Mouse (Mus musculus) megakaryocyte-erythroid progenitor cell, adult 5-6 weeks (primary cell): ENCODE data around the gene Gm7358. TPM values are rescaled to one million over a fixed set of nuclear protein-coding genes. Genes with fewer than 3 reads are reported as not detected.
"Not testable (repeated sequence)": the region's sequence is repeated elsewhere in the genome, so short reads cannot be mapped to it uniquely, and the experiment has no call there.

Experiments
- ATAC-seq: replicated peaks from 2 replicates; pipeline ENCODE4 v1.8.0; 2016; ENCODE audit warnings: mild to moderate bottlenecking, inconsistent platforms; ENCODE audit not compliant: severe bottlenecking, poor library complexity, low FRiP score, low TSS enrichment
- total RNA-seq, 2 experiments: library from RNA; stranded (forward) in 1 of 2; stranded (reverse) in 1 of 2; fragments of 200-1000, 215-1000 nt in 1 of 2; fragments of >200 nt in 1 of 2; fragmentation: Nextera tagmentation in 1 of 2; gene quantifications; 2 replicates each; pipeline ENCODE4 v1.2.3; 2014 to 2017

Gene Gm7358
- total RNA-seq (2014; fragmentation: Nextera tagmentation) (not detected in 2 replicates), total RNA-seq (2017) (not detected in 2 replicates)

GRCm38 (mm10) chr17:14059431-14059830, at the start of gene Gm7358:
Gene Gm7358 (minus strand): TSS chr17:14059531.
- ATAC-seq, result not testable (repeated sequence)

GRCm38 (mm10) chr17:14103018-14103417, 43.7 kb upstream of the Gm7358 start:
- not testable (repeated sequence) for ATAC-seq

DNA sequence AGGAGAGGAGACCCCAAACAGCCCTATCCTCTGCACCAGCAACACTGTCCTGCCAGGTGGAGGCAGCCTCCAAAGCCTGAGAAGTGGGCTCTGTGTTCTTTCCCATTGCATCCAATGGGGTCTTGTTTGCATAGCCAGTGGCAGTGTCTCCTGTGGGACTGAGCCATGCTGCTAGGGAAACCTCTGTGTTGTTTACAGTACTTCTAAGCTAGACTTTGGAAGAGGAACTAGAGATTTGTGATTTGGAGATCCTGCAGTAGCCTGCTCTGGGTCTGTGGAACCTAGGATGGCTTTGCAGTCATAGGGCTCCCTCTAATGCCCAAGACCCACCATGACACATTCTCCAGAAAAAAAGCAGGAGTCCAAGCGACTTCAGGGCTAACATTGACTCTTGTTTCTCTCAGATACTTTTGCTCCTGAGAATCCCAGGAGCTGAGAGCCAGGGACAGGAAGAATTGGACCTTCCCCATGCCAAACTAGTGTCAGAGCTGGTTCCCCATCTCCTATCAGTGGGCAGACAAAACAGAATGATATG, 42.2 kb upstream of the Gm7358 start:
- not testable (repeated sequence) for ATAC-seq

GRCm38 (mm10) chr17:14099886-14100285, 40.6 kb upstream of the Gm7358 start:
- not testable (repeated sequence) for ATAC-seq

- ATAC-seq, result not testable (repeated sequence)
Measured at GRCm38 (mm10) chr17:14094165-14094564, 34.8 kb upstream of the Gm7358 start.

- ATAC-seq, result not testable (repeated sequence)
Measured at GRCm38 (mm10) chr17:14086629-14087028, 27.3 kb upstream of the Gm7358 start.

GRCm38 (mm10) chr17:14041880-14042279, 17.5 kb downstream of the Gm7358 start:
- not testable (repeated sequence) for ATAC-seq

DNA sequence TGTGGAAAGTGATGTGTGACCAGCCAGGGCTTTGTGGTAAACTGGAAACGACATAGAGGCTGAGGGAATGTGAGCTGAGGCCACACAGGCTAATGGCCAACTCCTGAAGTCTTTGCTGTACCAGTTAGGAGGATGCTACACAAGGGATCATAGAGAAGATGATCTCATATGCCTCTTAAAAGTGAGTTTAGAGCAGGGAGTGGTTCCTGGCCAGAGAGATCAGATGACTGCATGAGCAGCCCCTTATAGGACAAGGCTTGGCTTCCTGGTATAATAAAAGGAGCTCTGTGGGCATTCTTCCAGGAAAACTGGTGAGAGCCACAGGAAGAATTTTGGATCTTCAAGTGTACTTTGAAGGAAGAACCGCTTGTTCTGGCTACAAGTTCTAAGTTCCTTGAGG, 22.3 kb downstream of the Gm7358 start:
- not testable (repeated sequence) for ATAC-seq

DNA sequence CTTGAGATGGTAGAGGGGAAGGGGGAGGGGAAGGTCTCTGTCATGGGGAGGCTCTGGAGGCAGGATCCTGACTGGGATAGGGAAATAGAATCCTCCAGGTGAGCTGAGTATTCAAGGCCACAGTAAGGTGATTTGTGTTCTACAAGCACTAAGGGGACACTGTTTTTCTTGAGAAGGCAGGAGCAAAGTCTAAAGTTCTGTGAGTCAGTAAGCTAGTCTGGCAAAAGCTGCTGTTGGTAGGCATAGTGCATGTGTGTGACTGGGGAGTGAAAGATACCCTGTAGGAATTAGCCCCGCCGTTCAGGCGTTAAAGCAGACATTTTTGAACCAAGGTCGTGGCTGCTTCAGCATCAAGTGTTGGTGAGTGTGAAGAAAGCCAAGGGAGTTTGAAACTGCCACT, 23.2 kb downstream of the Gm7358 start:
- ATAC-seq, result not testable (repeated sequence)

Other genes with a start within 250 kb of the Gm7358 start
- not detected in 2 replicates for gene Gm7168, start 111.2 kb downstream of the Gm7358 start, total RNA-seq (2014; fragmentation: Nextera tagmentation)
- not detected in 2 replicates for gene Gm7168, start 111.2 kb downstream of the Gm7358 start, total RNA-seq (2017)
- gene Gm7356, start 55.8 kb downstream of the Gm7358 start, total RNA-seq (2014; fragmentation: Nextera tagmentation), result not detected in 2 replicates
- not detected in 2 replicates for gene Gm7356, start 55.8 kb downstream of the Gm7358 start, total RNA-seq (2017)
- gene Dact2, start 144.8 kb upstream of the Gm7358 start, total RNA-seq (2014; fragmentation: Nextera tagmentation), result not detected in 2 replicates
- gene Dact2, start 144.8 kb upstream of the Gm7358 start, total RNA-seq (2017), result not detected in 2 replicates
- not detected in 2 replicates for gene Smoc2, start 220.0 kb upstream of the Gm7358 start, total RNA-seq (2014; fragmentation: Nextera tagmentation)
- gene Smoc2, start 220.0 kb upstream of the Gm7358 start, total RNA-seq (2017), result not detected in 2 replicates